Mouse (Mus musculus): ENCODE measurements around the gene Tmsb15b2. TPM values are rescaled to one million over a fixed set of nuclear protein-coding genes. Genes with fewer than 3 reads are reported as not detected.

Tmsb15b2 gene
- total RNA-seq, 2 experiments from 2014 or later: 1.9 to 5.9 TPM

Other genes starting within 250 kb of the Tmsb15b2 start
- 100 to 1,000 TPM; 167 to 171 TPM for gene Morf4l2, start 231.8 kb downstream of the Tmsb15b2 start, total RNA-seq (2021)
- not detected for gene Glra4, start 195.4 kb downstream of the Tmsb15b2 start, total RNA-seq (2021)
- gene Plp1, start 152.8 kb downstream of the Tmsb15b2 start, total RNA-seq (2021): 1 to 10 TPM; 4.0 to 4.8 TPM
- gene Rab9b, start 106.7 kb downstream of the Tmsb15b2 start, total RNA-seq (2021): under 1 TPM; 0.17 to 0.22 TPM
- not detected for gene H2bfm, start 48.2 kb downstream of the Tmsb15b2 start, total RNA-seq (2021)
- gene Tmsb15l, start 1.4 kb upstream of the Tmsb15b2 start, total RNA-seq (2021): 1 to 10 TPM in 1 of 2 experiments, under 1 TPM in 1; 0.67 to 1.0 TPM
- 1 to 10 TPM in 1 of 2 experiments, under 1 TPM in 1; 0.91 to 1.2 TPM for gene Tmsb15b1, start 1.4 kb upstream of the Tmsb15b2 start, total RNA-seq (2021)
- not detected for gene Zcchc18, start 17.7 kb upstream of the Tmsb15b2 start, total RNA-seq (2021)
- gene Slc25a53, start 62.8 kb upstream of the Tmsb15b2 start, total RNA-seq (2021): 1 to 10 TPM; 4.7 to 6.2 TPM
- gene Fam199x, start 74.1 kb upstream of the Tmsb15b2 start, total RNA-seq (2021): 1 to 10 TPM; 5.3 to 5.7 TPM
- gene Esx1, start 146.6 kb upstream of the Tmsb15b2 start, total RNA-seq (2021): not detected